Mouse (Mus musculus) gastrocnemius, adult 2 months (tissue): ENCODE measurements at regions not wholly inside any gene's neighbourhood (a gene's known extent, or its start where the extent isn't known, plus 50 kb on each side); places are given as distances from the start of the nearest gene placed in this dataset.
A peak's percentile ranks its signal among the peaks of the same experiment; 100 is the strongest.

Experiments
- DNase-seq: peaks from one replicate; pipeline ENCODE4 v3.0.0; 2022
- H3K27ac ChIP-seq: fragments of 200-600 bp; 2 replicates; pipeline ENCODE4 v1.8.1; 2022; ENCODE audit warnings: mild to moderate bottlenecking
- H3K4me3 ChIP-seq: fragments of 200-600 bp; 2 replicates; pipeline ENCODE4 v1.8.1; 2022; ENCODE audit warnings: mild to moderate bottlenecking, moderate library complexity
- CTCF ChIP-seq: fragments of 200-600 bp; IDR thresholded peaks from 2 replicates; pipeline ENCODE4 v1.8.1; 2022; ENCODE audit warnings: antibody characterized with exemption, mild to moderate bottlenecking, moderate library complexity
- intact Hi-C: fragments of 180-260 bp; cut with DNase I; formaldehyde crosslinking; loops from one replicate; pipeline ENCODE4 v1.15.1; 2025

DNA sequence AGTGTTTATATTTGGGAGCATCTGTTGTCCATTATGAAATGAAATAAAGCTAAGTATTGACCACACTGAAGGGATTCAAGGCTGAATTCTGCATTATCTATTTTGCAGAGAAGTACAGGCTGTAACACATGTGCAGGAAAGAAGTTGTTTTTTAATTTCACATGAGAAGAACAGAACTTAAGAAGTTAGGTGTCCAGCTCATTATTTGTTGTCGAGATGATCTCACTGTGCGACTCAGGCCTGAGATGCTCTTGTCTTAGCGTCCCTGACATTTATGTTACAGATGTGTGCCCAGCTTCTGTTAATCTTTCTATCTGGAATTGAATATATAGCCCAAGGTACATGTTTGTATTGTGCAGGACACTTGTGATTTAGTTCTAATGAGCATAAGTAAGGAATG, 112.0 kb upstream of the Hmgn3 start:
- intact Hi-C loops = no loop called here
- H3K27ac ChIP-seq = no peak overlapping the region
- TF ChIP-seq CTCF = no peak

DNA sequence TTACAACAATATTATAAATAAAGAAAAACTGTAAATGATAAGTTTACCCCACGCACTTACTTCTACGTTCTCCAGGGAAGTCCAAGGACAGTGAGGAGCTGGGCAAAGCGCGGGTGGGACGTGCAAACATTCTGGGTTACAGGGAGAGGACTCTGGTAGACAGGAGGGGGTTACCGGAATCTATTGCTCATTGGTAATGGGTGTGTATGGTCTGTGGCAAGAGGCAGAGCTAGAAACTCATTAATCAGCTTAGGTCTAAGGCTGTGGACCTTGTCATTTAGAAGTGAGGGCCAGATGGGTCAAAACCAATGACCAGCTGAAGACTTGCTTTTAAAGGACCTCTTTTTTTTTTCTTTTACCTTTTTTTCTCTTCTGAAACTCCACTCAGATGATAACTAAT, 107.9 kb upstream of the Hmgn3 start:
- no peak for DNase-seq
- no peak overlapping the region for H3K4me3 ChIP-seq
- intact Hi-C loops = no loop called here

More for the DNA sequence above, 112.0 kb upstream of the Hmgn3 start:
- no peak for DNase-seq
- H3K4me3 ChIP-seq = no peak overlapping the region

DNA sequence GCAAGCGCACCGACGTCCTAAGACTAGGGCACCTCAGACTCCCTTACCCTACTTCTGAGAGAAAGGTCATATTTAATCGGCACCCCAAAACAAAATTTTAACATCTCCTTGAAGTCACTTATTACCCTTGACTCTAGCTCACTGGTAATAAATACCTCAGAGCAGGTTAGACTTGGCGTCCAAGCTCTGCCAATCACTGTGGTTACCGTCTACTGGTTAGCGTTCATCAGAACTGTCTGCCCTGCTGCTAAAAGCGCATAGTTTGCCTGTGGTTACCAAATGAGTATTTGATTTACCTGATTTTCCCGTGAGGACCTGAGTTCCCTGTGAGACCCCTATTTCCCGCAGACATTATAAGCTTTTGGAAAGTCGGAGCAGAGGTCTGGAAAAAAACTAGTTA, 107.3 kb upstream of the Hmgn3 start:
- H3K27ac ChIP-seq = no peak overlapping the region
- no peak for DNase-seq

More for the DNA sequence above, 107.9 kb upstream of the Hmgn3 start:
- no peak for TF ChIP-seq CTCF
- H3K27ac ChIP-seq = no peak overlapping the region

DNA sequence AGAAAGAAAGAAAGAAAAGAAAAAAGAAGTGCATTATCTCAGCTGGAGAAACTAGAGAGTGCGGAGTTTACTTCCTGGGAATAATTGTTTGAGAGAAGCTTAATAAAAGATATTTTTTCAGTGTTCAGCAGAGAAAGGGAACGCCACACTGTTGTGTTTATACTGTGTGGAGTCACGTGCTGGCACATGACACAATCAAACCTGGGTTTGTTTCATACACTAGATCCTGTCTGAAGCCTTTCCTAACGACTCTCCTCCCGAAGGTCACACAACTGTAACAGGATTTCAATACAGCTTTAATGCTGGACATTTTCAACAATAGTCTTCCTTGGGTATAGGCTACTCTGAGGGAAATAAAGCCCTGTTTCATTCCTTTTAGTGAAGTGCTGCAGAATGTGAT, 105.3 kb upstream of the Hmgn3 start:
- intact Hi-C loops = no loop called here
- no peak for DNase-seq
- Histone ChIP-seq H3K27ac (no peak overlapping the region), H3K4me3 (no peak overlapping the region)
- no peak for TF ChIP-seq CTCF

More for the DNA sequence above, 107.3 kb upstream of the Hmgn3 start:
- no peak overlapping the region for H3K4me3 ChIP-seq
- no peak for TF ChIP-seq CTCF
- intact Hi-C loops = no loop called here

DNA sequence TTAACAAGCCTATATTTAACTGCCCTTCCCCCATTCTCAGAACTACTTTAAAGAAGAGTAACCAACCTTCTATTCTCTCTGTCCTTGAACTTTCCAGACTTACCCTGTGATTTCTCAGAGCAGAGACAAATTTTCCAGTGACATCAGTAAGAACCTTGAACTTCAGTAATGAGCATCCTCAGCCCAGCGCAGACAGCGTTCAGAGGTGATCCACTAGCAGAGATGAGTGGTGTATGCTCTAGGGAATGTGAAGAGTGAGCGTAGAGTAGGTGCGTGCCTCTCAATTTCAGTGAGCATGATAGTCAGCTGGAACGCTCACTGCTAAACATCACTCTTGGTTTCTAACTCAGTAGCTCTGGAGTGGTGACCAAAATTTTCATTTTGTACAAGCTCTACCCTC, 103.4 kb upstream of the Hmgn3 start:
- intact Hi-C loops = no loop called here
- no peak for DNase-seq
- no peak for TF ChIP-seq CTCF
- H3K4me3 ChIP-seq = no peak overlapping the region
- no peak overlapping the region for H3K27ac ChIP-seq

DNA sequence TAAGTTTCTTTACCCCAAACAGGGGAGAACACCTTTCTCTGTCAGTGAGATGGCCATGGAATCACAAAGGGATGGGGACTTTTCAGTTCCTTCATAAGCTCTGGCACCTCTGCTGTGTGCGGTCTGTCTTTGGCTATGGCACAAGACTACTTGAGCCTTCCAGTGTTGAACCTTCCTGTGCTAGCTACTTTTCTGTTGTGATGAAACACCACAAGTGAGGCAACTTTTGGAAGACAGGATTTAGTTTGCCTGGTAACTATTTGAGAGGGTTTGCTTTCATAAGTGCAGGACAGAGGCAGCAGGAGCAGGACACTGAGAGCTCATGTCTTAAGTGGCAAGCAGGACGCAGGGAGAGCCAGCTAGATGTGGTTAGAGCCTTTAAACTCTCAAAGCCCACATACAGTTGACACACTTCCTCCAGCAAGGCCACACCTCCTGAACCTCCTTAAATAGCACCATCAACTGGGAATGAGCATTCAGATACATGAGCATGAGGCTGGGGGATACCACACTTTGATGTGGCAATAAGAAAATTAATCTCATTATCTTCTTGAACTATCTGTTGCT, 101.8 kb upstream of the Hmgn3 start:
- no peak for TF ChIP-seq CTCF
- intact Hi-C loops = no loop called here
- no peak for DNase-seq
- no peak overlapping the region for H3K4me3 ChIP-seq
- no peak overlapping the region for H3K27ac ChIP-seq

DNA sequence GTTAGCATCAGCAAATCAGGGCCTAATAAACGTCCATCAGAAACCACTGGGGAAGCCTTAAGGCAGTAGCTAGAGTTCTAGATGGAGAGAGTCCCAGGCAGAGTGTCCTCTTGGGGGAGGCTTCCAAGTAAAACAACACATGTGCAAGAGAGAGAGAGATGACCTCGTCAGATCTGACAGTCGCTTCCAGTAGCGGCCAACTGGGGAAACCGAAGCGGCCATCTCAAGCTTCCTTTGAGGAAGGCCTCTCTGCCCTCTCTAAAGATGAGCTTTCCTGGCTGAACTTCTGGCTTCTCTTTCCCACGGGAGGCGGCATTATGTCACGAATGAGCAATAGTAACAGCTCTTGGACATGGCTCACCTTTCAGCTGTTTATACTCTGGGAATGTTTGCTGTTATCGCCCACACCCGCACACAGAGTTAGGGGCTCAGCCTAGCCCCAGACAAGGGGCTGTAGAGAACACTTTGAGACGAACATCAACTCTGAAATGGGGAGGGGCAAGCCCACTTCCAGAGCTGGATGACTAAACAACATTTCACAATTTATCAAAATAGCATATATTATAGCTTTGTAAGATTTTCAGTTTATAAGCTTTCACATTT, 100.7 kb upstream of the Hmgn3 start:
- DNase-seq = peak; percentile 70
- no peak for TF ChIP-seq CTCF
- Histone ChIP-seq H3K4me3 (no peak overlapping the region), H3K27ac (no peak overlapping the region; the same call in 1 of the 2 replicates)
- intact Hi-C loops = no loop called here

DNA sequence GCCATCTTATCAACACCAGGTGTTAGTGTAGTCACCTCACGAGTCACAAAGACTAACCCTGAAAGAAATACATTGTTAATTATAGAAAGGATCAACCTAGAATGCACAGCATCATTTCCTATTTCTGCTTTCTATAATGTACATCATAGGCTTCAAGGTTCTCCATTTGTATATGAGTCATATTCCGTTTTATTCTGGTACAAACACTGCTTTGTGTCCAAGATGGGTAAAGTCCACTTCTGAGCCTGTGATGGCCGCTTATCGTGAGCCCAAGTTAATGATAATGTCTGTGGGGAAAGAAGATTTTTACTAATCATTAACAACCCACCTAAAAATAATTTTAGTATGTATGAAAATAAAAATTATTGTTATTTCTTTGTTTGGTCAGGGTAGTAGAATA, 94.6 kb upstream of the Hmgn3 start:
- DNase-seq = no peak
- Histone ChIP-seq H3K27ac (no peak overlapping the region), H3K4me3 (no peak overlapping the region)
- intact Hi-C loops = no loop called here
- TF ChIP-seq CTCF = no peak

DNA sequence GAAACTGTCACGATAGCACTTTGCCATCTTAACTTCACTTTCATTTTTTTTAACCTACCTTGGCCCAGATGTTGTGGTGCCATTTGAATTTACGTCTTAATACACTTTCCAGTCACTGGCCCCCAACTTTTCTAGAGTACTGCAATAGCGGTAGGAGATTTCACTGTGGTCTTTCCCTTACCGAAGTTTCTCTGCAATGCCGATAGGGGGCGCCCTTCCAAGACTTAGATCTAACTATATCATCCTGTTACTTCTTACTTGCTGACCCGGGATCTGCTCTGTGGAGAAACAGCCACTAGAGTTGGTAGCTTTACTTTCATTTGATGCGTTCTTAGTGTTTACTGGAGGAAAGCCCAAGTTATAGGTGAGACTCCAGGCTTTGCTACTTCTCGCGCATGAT, 92.6 kb upstream of the Hmgn3 start:
- peak; percentile 15; the same call in 1 of the 2 replicates for TF ChIP-seq CTCF
- intact Hi-C loops = no loop called here
- H3K27ac ChIP-seq = no peak overlapping the region
- no peak overlapping the region for H3K4me3 ChIP-seq
- no peak for DNase-seq

DNA sequence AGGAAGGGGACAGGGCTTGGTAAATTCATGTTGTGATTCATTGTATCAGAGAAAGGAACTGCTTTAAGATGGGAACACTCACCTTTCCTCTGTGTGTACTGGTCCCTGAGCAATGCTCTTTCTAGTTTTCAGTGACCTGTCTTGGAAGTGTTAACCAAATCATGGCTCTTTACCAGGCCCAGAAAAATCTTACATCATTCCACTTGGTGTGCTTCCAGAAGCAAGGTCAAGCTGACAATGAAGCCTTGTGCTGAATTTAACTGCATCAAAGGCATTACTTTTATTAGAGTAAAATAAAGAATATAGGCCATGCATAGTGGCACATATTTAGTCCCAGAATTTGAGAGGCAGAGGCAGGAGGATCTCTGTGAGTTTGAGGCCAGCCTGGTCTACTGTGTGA, 75.4 kb upstream of the Hmgn3 start:
- Histone ChIP-seq H3K27ac (no peak overlapping the region), H3K4me3 (no peak overlapping the region)
- TF ChIP-seq CTCF = no peak
- DNase-seq = no peak
- intact Hi-C loops = no loop called here

DNA sequence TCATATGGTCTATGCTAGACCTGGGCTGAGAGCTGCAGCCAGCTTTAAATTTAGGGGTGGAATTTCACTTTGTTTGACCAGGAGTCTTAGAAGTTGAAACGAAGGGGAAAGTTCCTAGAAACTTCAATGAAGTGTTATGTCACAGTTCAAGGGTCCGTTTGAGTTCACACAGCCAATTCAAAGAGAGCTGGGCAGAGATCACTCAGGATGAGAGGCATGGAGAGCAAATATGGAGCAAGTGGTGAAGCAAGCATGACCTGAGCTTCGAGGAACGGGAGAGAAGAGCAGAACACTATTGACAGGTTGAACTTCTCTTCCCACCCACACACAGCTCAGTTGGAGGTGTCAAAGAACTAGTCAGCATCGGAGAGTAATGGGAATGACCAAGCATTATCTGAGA, 56.1 kb upstream of the Hmgn3 start:
- H3K27ac ChIP-seq = no peak overlapping the region
- TF ChIP-seq CTCF = no peak
- no peak for DNase-seq
- intact Hi-C loops = no loop called here
- no peak overlapping the region for H3K4me3 ChIP-seq

DNA sequence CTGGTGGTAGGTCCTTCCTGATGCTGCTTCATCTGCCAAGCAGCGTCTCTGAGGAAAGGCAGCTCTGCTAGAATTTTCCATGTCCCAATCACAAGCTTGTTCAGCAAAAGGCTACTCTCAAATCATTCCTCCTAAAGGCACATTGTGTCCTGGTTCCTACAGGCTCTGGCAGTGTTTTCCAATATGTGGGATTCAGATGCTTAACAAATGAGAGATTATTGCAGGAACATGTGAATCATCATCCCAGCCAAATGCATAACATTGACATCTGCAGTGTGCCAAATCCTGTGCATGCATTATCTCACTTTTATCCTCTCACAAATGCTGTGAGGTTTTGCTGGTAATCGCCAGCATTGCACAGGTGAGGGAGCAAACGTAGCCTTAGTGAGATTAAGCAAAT, 53.3 kb upstream of the Hmgn3 start:
- no peak for DNase-seq
- Histone ChIP-seq H3K27ac (no peak overlapping the region), H3K4me3 (no peak overlapping the region)
- TF ChIP-seq CTCF = no peak
- intact Hi-C loops = no loop called here

DNA sequence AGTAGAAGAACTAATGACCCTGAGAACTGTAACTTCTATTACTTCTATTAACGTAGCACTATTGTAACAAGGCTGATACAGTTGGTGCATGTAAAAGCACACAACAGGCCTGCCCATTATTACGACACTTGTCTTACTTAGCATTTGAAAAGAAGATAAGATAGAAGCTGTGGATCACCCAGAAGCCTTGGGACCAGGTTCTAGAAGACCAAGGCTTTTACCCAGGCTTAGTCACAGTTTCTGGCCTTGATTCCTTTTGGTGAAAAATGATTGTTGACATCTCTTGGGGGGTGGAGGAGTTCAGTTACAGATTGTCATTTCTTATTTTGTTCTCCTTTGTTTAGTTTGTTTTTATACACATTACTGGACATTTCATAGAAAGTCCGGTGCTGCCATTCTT, 52.7 kb upstream of the Hmgn3 start:
- no peak for DNase-seq
- intact Hi-C loops = no loop called here
- Histone ChIP-seq H3K4me3 (no peak overlapping the region), H3K27ac (no peak overlapping the region)
- no peak for TF ChIP-seq CTCF

DNA sequence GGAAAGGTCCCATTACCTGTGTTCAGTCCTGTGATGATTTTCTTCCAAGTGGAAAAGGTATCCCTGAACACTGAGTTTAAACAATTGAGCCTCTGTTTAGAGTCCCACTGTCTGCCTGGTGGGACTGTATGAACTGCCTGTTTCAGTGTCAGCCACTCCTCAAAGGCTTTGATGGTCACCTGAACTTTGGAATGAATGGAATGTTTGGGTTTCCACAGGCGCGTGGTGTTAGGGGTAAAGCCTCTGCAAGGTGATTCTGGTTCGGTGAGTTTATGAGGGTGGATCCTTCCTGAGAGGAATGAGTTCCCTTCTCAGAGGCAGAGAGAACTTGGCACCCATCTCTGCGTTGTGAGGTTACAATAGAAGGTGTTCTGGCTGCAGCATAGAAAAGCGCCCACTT, 50.5 kb upstream of the Hmgn3 start:
- DNase-seq = no peak
- H3K27ac ChIP-seq = no peak overlapping the region
- no peak for TF ChIP-seq CTCF
- intact Hi-C loops = no loop called here
- no peak overlapping the region for H3K4me3 ChIP-seq
